Mouse (Mus musculus): ENCODE data around the gene Kcnab2. TPM values are rescaled to one million over a fixed set of nuclear protein-coding genes. Genes with fewer than 3 reads are reported as not detected.
A peak's percentile ranks its signal among the peaks of the same experiment; 100 is the strongest.

The Kcnab2 gene
- polyA plus RNA-seq, 1 experiment from 2014 or later: 37.1 TPM

DNA sequence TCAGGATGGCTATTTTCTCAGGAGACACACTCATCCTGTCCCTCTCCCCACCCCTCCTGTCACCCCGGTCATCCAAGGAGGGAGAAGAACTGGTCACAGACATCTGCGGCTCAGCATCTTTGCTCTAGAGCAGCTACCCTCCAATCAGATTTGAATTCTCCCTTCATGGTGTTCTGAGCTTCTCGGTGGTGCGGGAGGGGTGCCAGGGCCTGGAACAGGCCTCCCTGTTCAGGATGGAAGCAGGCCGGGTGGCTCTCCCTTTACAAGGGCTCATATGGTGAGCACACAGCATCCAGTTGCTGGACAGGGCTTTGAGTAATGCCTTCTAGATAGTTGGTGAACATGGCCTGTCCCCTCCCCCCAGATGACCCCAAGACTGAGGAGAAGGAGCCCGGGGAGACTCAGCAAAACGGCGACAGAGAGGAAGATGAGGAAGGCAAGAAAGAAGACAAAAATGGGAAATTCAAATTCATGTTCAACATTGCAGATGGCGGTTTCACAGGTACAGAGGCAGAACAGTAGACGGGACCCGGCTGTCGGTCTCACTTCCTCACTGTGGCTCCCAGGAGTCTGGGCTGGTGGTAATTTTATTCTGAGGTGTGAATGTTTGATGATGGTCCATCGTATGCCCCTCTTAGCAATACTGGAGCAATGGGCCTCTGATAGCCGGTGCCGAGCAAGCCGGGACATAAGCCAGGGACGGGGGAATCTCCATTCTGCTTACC is 95.0 kb downstream of the Kcnab2 start:
- Histone ChIP-seq H3K27me3 (replicated peaks) (no peaks in the 10 kb centered on the region), H3K4me2 (no peak overlapping the region), H3K4me3 (replicated peaks) (no peak overlapping the region), H3K9me3 (replicated peaks) (no peaks in the 10 kb centered on the region), H3K9ac (replicated peaks) (no peak overlapping the region), H3K4me1 (no peaks in the 10 kb centered on the region), H3K36me3 (peaks cover 68% of the 10 kb centered on the region), H3K27ac (replicated peaks) (no peak overlapping the region)
- 87% methylated on average over 17 of the region's 17 CpGs for WGBS
- no peak for ATAC-seq (ENCODE audit: low FRiP score)

DNA sequence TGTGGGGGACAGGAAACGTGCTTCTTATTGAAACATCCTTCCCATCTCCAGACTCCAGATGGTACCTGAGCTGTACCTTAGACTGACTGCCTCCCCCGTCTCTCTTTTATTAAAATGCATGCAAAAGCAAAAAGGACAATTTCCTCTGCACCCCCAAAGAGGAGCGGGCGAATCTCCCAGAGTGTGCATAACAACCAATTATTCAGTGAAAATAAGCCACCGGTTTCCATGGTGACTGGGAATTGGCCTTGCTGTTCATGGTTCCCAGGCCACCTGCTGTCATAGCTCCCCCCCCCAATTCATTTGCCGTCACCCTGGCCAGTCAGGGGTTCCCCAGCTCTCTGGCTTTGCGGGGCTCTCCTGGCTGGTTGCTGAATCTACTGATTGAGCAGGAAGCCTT is 112.4 kb downstream of the Kcnab2 start:
- ATAC-seq (ENCODE audit: low FRiP score): no peak
- H3K27ac ChIP-seq (replicated peaks): peak overlapping the region; percentile 28; the same call in 1 of the 2 replicates
- peaks cover 42% of the 10 kb centered on the region for H3K36me3 ChIP-seq
- H3K4me1 ChIP-seq: peaks cover 14% of the 10 kb centered on the region
- H3K27me3 ChIP-seq (replicated peaks): peaks cover 4% of the 10 kb centered on the region; the same call in 1 of the 2 replicates
- no peak overlapping the region for H3K9ac ChIP-seq (replicated peaks)
- H3K9me3 ChIP-seq (replicated peaks): no peaks in the 10 kb centered on the region
- H3K4me3 ChIP-seq (replicated peaks): no peak overlapping the region
- 28% methylated on average over 7 of the region's 7 CpGs for WGBS
- no peak overlapping the region for H3K4me2 ChIP-seq

DNA sequence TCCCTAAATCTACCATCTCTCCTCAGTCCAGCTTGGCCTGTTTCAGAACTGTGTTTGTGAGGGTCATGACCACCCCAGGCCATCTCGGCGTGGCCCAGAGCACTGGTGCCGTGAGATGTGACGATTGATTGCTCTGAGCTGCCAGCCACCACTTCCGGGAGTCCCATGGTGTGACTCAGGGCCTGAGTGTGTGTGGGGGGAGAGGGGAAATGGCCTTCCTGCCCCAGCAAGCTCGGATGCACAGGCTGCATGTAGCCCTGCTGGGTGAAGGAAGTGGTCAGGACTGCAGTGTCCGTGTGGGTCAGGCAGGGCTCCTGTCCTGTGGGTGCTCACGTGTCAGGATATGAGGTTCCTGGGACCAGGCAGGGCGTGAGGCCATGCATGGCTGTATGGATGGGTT is 115.5 kb downstream of the Kcnab2 start:
- WGBS: 70% methylated on average over 9 of the region's 9 CpGs
- H3K9me3 ChIP-seq (replicated peaks): no peaks in the 10 kb centered on the region
- H3K27me3 ChIP-seq (replicated peaks): peaks cover 11% of the 10 kb centered on the region; the same call in 1 of the 2 replicates
- H3K36me3 ChIP-seq: peaks cover 38% of the 10 kb centered on the region
- ATAC-seq (ENCODE audit: low FRiP score): no peak
- no peak overlapping the region for H3K4me3 ChIP-seq (replicated peaks)
- H3K4me1 ChIP-seq: peaks cover 14% of the 10 kb centered on the region
- no peak overlapping the region for H3K27ac ChIP-seq (replicated peaks)
- H3K9ac ChIP-seq (replicated peaks): no peak overlapping the region
- H3K4me2 ChIP-seq: no peak overlapping the region

DNA sequence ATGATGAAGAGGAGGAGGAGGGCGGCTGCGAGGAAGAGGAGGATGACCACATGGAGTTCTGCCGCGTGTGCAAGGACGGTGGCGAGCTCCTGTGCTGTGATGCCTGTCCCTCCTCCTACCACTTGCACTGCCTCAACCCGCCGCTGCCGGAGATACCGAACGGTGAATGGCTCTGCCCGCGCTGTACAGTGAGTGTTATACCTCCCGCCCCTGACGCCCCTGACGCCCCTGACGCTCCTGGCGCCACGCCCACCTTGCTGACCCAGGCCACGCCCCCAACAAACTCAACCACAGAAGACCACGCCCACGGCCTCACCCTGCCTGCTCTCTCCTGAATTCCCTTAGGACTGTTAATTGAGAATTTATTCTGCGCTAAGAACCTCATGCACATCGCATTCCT is 116.8 kb downstream of the Kcnab2 start:
- no peak overlapping the region for H3K27ac ChIP-seq (replicated peaks)
- H3K4me1 ChIP-seq: peaks cover 14% of the 10 kb centered on the region
- 0 out of 2 replicates have a peak overlapping the region, but pooled peaks have one; percentile 5 for H3K4me2 ChIP-seq
- H3K9ac ChIP-seq (replicated peaks): no peak overlapping the region
- no peak overlapping the region for H3K4me3 ChIP-seq (replicated peaks)
- no peaks in the 10 kb centered on the region for H3K9me3 ChIP-seq (replicated peaks)
- peaks cover 15% of the 10 kb centered on the region; the same call in 1 of the 2 replicates for H3K27me3 ChIP-seq (replicated peaks)
- H3K36me3 ChIP-seq: peaks cover 42% of the 10 kb centered on the region
- WGBS: 3% methylated on average over 24 of the region's 24 CpGs
- ATAC-seq (ENCODE audit: low FRiP score): no peak

DNA sequence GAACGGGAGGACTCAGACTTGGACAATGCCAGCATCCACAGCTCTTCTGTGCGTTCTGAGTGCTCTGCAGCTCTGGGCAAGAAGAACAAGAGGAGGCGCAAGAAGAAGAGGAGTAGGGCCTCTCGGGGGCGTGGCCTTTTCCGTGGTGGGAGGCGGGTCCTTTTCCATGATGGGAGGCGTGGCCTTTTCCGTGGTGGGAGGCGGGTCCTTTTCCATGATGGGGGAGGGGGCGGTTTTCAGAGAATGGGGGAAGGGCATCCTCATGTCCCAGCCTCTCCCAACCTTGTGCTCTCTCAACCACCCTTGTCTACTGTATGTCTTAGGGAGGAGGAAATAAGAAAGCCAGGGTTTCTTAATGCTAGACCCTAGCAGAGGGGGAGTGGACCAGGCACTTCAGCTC is 118.0 kb downstream of the Kcnab2 start:
- Histone ChIP-seq H3K9me3 (replicated peaks) (no peaks in the 10 kb centered on the region), H3K27ac (replicated peaks) (no peak overlapping the region), H3K27me3 (replicated peaks) (peaks cover 15% of the 10 kb centered on the region; the same call in 1 of the 2 replicates), H3K4me1 (peaks cover 7% of the 10 kb centered on the region), H3K9ac (replicated peaks) (no peak overlapping the region), H3K4me2 (no peak overlapping the region), H3K4me3 (replicated peaks) (no peak overlapping the region), H3K36me3 (peaks cover 47% of the 10 kb centered on the region)
- 7% methylated on average over 11 of the region's 11 CpGs for WGBS
- ATAC-seq (ENCODE audit: low FRiP score): no peak

DNA sequence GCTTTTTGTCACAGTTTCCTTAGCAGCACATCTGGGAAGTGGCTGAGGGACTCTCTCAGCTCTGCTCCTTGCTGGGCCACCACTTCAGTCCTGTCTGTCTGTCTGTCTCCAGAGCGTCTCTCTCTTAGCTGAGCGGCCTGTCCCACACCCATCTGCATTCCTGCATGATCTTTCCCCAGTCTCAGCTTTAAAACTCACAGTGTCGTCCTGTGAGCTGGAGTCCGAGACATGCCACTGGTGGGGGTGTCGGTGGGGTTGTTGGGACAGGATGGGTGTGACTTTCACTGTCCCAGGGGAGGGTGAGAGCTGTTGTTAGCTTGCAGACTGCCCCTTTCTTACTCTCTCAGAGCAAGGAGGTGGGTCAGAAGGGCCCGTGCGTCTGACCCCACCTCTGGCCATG is 122.0 kb downstream of the Kcnab2 start:
- Histone ChIP-seq H3K4me1 (peaks cover 26% of the 10 kb centered on the region), H3K27me3 (replicated peaks) (peaks cover 16% of the 10 kb centered on the region; the same call in 1 of the 2 replicates), H3K9me3 (replicated peaks) (no peaks in the 10 kb centered on the region), H3K27ac (replicated peaks) (no peak overlapping the region), H3K4me3 (replicated peaks) (no peak overlapping the region), H3K9ac (replicated peaks) (no peak overlapping the region), H3K4me2 (no peak overlapping the region), H3K36me3 (peaks cover 38% of the 10 kb centered on the region)
- 80% methylated on average over 7 of the region's 7 CpGs for WGBS
- no peak for ATAC-seq (ENCODE audit: low FRiP score)

DNA sequence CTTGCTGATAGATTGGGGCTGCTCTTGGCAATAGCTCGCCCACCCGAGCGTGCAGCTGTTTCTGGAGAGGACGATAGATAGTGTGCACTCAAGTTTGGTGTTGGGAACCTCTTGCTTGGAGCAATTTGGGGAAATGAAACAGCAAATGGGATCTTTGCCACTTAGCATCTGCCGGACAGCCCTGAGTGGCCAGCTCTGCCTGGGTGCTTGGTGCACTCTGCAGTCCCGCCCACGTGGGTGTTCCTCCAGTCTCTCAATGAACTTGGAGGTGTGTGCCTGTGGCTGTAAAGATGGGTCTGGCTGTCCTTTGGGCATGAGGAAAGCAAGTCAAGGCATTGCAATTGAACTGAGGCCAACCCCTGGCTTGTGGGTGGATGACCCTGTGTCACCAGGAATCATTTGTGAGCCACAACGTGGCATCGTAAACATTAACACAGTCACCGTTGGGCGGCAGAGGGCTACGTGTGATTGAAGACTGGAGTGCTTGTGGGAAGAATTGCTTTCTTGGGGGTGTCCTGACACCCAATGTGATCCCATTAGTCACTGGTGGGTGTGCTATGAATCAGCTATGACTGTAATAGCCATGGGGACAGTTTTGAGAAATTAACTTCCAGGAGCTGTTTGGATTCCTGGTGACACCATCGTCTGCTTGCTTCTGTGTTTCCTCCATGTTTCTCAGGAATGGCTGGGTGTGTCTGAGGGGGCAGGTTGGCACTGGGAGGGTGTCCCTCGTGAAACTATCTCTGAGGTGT is 123.6 kb downstream of the Kcnab2 start:
- peaks cover 38% of the 10 kb centered on the region for H3K36me3 ChIP-seq
- no peak for ATAC-seq (ENCODE audit: low FRiP score)
- no peak overlapping the region for H3K4me3 ChIP-seq (replicated peaks)
- H3K27ac ChIP-seq (replicated peaks): no peak overlapping the region
- peaks cover 39% of the 10 kb centered on the region for H3K4me1 ChIP-seq
- 66% methylated on average over 14 of the region's 14 CpGs for WGBS
- no peak overlapping the region for H3K9ac ChIP-seq (replicated peaks)
- H3K9me3 ChIP-seq (replicated peaks): no peaks in the 10 kb centered on the region
- H3K4me2 ChIP-seq: no peak overlapping the region
- H3K27me3 ChIP-seq (replicated peaks): 0 out of 2 replicates have a peak, but pooled peaks cover 11% of the 10 kb centered on the region

DNA sequence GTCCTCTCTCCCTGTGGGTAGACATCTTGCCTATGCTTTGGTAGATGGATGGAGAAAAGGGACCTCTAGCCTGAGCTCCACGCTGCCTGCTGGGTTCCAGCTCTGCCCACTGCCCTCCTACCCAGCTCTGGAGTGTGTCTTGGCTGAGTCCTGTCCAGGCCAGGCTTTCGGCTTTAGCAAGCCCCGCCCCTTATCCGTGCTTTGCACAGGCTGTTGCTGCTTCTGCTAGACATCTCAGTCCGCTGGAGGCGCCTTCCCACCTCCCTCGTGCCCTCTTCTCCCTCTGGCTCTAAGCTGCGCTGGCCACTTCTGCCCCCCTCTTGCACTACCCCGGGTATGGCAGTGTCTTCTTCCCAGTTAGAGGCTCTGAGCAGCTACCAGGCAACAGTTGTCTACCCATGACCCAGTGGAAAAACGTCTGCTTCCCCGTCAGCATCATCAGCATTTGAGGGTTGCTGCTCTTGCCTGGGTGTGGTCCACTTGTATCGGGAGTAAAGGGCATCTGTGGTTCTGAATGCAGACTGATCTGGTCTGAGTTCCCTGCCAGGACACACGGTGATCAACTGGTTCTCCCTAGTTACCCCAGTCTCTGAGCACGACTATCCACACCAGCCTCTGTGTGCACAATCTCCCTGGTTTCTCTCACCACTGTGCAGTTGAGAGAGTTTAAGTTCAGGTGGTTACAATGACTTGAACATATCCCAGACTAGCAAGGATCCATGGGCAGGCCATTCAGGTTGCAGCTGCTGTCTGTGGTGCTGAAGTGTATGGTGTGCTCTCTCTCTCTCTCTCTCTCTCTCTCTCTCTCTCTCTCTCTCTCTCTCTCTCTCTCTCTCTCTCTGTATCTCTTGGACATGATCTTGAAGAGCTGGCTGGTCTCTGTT is 126.0 kb downstream of the Kcnab2 start:
- H3K36me3 ChIP-seq: peaks cover 28% of the 10 kb centered on the region
- peaks cover 45% of the 10 kb centered on the region for H3K4me1 ChIP-seq
- peak; percentile 23 for ATAC-seq (ENCODE audit: low FRiP score)
- H3K27ac ChIP-seq (replicated peaks): 0 out of 2 replicates have a peak overlapping the region, but pooled peaks have one; percentile 81
- H3K9ac ChIP-seq (replicated peaks): peak overlapping the region; percentile 14; the same call in 1 of the 2 replicates
- 11% methylated on average over 14 of the region's 14 CpGs for WGBS
- peak overlapping the region; percentile 17; the same call in 1 of the 2 replicates for H3K4me2 ChIP-seq
- H3K9me3 ChIP-seq (replicated peaks): no peaks in the 10 kb centered on the region
- 0 out of 2 replicates have a peak, but pooled peaks cover 12% of the 10 kb centered on the region for H3K27me3 ChIP-seq (replicated peaks)
- H3K4me3 ChIP-seq (replicated peaks): no peak overlapping the region

DNA sequence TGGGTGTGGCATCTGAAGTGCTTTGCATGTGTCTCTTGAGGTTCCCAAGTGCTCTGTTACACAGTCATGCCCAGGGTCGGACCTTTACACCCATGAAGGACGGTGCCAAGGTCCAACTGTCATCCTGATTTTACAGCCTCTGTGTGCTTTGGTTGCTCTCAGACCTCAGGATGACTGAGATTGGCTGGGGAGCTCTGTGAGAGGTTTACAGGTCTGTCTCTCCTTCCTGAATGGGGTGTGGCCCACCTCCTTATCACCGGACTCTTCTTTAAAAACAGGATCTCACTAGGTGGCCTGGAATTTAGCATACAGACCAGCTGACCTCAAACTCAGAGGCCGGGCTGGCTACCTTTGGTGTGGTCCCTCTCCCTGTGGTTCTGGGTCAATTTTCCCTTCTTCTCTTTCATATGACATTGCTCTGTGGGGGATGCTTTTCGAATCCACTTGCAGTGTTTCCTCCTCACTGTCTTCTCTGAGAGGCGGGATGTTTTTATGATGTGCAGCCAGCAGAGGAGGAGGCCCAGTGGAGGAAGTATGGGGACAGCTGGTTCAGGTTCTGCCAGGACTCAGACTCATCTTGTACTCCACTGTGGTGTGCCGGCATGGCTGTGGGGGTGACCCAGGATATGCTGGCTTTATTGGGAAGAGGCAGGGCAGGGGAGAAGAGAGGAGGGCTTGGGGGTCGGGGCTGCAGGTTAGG is 126.8 kb downstream of the Kcnab2 start:
- WGBS: 27% methylated on average over 8 of the region's 8 CpGs
- ATAC-seq (ENCODE audit: low FRiP score): no peak
- Histone ChIP-seq H3K4me3 (replicated peaks) (no peak overlapping the region), H3K4me1 (peaks cover 45% of the 10 kb centered on the region), H3K36me3 (peaks cover 20% of the 10 kb centered on the region; the same call in 1 of the 2 replicates), H3K4me2 (peak overlapping the region; percentile 25), H3K27ac (replicated peaks) (peak overlapping the region; percentile 81), H3K9ac (replicated peaks) (peak overlapping the region; percentile 14; the same call in 1 of the 2 replicates), H3K9me3 (replicated peaks) (no peaks in the 10 kb centered on the region), H3K27me3 (replicated peaks) (0 out of 2 replicates have a peak, but pooled peaks cover 11% of the 10 kb centered on the region)

DNA sequence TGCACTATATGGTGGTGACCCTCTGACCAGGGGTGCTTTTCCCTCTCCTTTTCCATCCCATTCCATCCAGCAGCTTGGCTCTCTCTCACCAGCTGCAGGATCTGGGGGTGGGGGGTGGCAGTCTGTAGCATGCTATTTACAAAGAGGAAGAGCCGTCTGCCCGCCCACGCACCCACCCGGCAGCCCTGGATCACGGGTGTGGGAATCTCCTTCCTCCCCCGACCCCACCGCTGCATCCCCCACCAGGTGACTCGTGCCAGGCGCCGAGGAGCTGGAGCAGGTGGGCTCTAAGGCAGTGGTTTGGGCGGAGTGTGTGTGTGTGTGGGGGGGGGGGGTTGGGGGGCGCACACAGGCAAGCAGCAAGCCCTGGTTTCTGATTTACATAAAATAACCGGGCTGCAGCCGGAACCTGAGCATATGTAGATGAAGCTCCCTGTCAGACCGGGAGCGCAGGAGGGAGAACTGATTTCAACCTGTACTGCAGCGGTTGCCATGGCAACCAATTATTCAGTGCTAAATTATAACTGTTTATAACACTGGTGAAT is 127.8 kb downstream of the Kcnab2 start:
- Histone ChIP-seq H3K9ac (replicated peaks) (0 out of 2 replicates have a peak overlapping the region, but pooled peaks have one; percentile 4), H3K27ac (replicated peaks) (peak overlapping the region; percentile 81), H3K9me3 (replicated peaks) (no peaks in the 10 kb centered on the region), H3K4me3 (replicated peaks) (peak overlapping the region; percentile 11; the same call in 1 of the 2 replicates), H3K36me3 (peaks cover 16% of the 10 kb centered on the region; the same call in 1 of the 2 replicates), H3K4me1 (peaks cover 51% of the 10 kb centered on the region), H3K4me2 (peak overlapping the region; percentile 49), H3K27me3 (replicated peaks) (0 out of 2 replicates have a peak, but pooled peaks cover 11% of the 10 kb centered on the region)
- under 1% methylated on average over 17 of the region's 17 CpGs for whole genome bisulfite sequencing
- peak; percentile 62 for ATAC-seq (ENCODE audit: low FRiP score)
